Mouse (Mus musculus) midbrain, embryonic 14.5 days (tissue): ENCODE measurements around the gene Fgf15. TPM values are rescaled to one million over a fixed set of nuclear protein-coding genes. Genes with fewer than 3 reads are reported as not detected.
A peak's percentile ranks its signal among the peaks of the same experiment; 100 is the strongest.

ENCODE experiments used
- ATAC-seq: fragments of 200-750 bp; cut with Nextera tagmentation; 2 replicates; pipeline ENCODE4 v1.8.0; 2017; ENCODE audit warnings: moderate number of reproducible peaks, moderate library complexity; ENCODE audit not compliant: low FRiP score, low TSS enrichment
- DNase-seq: peaks from one replicate; pipeline ENCODE4 v3.0.0-alpha.2; 2015
- H3K27ac ChIP-seq: fragments of 300-500 bp; sonication (generic); replicated peaks from 2 replicates; pipeline ENCODE4 v1.5.1; 2014; ENCODE audit warnings: mild to moderate bottlenecking, low read depth, low read length, moderate library complexity
- H3K27me3 ChIP-seq: fragments of 300-500 bp; sonication (generic); 2 replicates; pipeline ENCODE4 v1.6.1; 2014; ENCODE audit warnings: low read length, control low read depth, mixed read lengths; ENCODE audit not compliant: control insufficient read depth, insufficient read depth
- H3K36me3 ChIP-seq: fragments of 300-500 bp; sonication (generic); 2 replicates; pipeline ENCODE4 v1.6.1; 2014; ENCODE audit warnings: low read length, control low read depth; ENCODE audit not compliant: control insufficient read depth, insufficient read depth
- H3K4me1 ChIP-seq: fragments of 300-500 bp; sonication (generic); 2 replicates; pipeline ENCODE4 v1.6.1; 2014; ENCODE audit warnings: mild to moderate bottlenecking, antibody characterized with exemption, low read length, control low read depth; ENCODE audit not compliant: control insufficient read depth, insufficient read depth
- H3K4me2 ChIP-seq: fragments of 300-500 bp; sonication (generic); 2 replicates; pipeline ENCODE4 v1.6.1; 2014; ENCODE audit warnings: mild to moderate bottlenecking, low read length, moderate library complexity
- H3K4me3 ChIP-seq: fragments of 300-500 bp; sonication (generic); replicated peaks from 2 replicates; pipeline ENCODE4 v1.5.1; 2014; ENCODE audit warnings: low read depth, low read length
- H3K9ac ChIP-seq: fragments of 300-500 bp; sonication (generic); replicated peaks from 2 replicates; pipeline ENCODE4 v1.6.1; 2014; ENCODE audit warnings: mild to moderate bottlenecking, low read length, moderate library complexity
- H3K9me3 ChIP-seq: fragments of 300-500 bp; sonication (generic); 2 replicates; pipeline ENCODE4 v1.6.1; 2016; ENCODE audit warnings: low read length, control low read depth, mixed read lengths; ENCODE audit not compliant: control insufficient read depth
- WGBS: fragments of 180-500 bp; shearing (Covaris S2); extraction: QIAGEN DNeasy Blood & Tissue Kit; methylation state at CpG from one replicate; pipeline ENCODE4 v1.1.7; 2014; 5-methylcytosine and 5-hydroxymethylcytosine counted together
- polyA plus RNA-seq: library from polyadenylated mRNA; unstranded; fragments of >200 nt; fragmentation: Nextera tagmentation; extraction: Ambion mirVana; gene quantifications from 2 replicates; pipeline ENCODE4 v1.2.1, GENCODE M21; 2014

Gene Fgf15
- polyA plus RNA-seq, 1 experiment from 2014 or later, result 62.6 TPM

- peaks cover 38% of the 10 kb centered on the region for H3K27me3 ChIP-seq
- under 1% methylated on average over 39 of the region's 39 CpGs for WGBS
- H3K9ac ChIP-seq, result peak overlapping the region; percentile 62
- ATAC-seq, result no peak
- DNase-seq, result peak; percentile 54
- H3K27ac ChIP-seq, result peak overlapping the region; percentile 20; the same call in 1 of the 2 replicates
- peak overlapping the region; percentile 96 for H3K4me2 ChIP-seq
- H3K9me3 ChIP-seq, result no peaks in the 10 kb centered on the region
- peaks cover 12% of the 10 kb centered on the region for H3K36me3 ChIP-seq
- H3K4me3 ChIP-seq, result peak overlapping the region; percentile 48
- H3K4me1 ChIP-seq, result peaks cover 40% of the 10 kb centered on the region
Observed at GRCm38 (mm10) chr7:144937899-144938517, 41.7 kb downstream of the Fgf15 start.

GRCm38 (mm10) chr7:144938661-144939343 lies 42.5 kb downstream of the Fgf15 start:
- H3K4me3 ChIP-seq, result peak overlapping the region; percentile 48
- ATAC-seq (no peak), DNase-seq (peak; percentile 33)
- peak overlapping the region; percentile 62 for H3K9ac ChIP-seq
- peak overlapping the region; percentile 96 for H3K4me2 ChIP-seq
- H3K27ac ChIP-seq, result peak overlapping the region; percentile 64; the same call in 1 of the 2 replicates
- H3K27me3 ChIP-seq, result peaks cover 42% of the 10 kb centered on the region
- H3K9me3 ChIP-seq, result no peaks in the 10 kb centered on the region
- WGBS, result under 1% methylated on average over 32 of the region's 32 CpGs
- peaks cover 4% of the 10 kb centered on the region; the same call in 1 of the 2 replicates for H3K36me3 ChIP-seq
- H3K4me1 ChIP-seq, result peaks cover 42% of the 10 kb centered on the region

GRCm38 (mm10) chr7:144939344-144940002 lies 43.1 kb downstream of the Fgf15 start, which contains the start of gene Ccnd1:
Ccnd1 (minus strand) TSS chr7:144939925.
- Histone ChIP-seq H3K4me2 (peak within 1 kb of the TSS; percentile 96), H3K4me3 (peak within 1 kb of the TSS; percentile 48), H3K4me1 (peaks cover 42% of the 10 kb centered on the region), H3K27me3 (peaks cover 42% of the 10 kb centered on the region), H3K9ac (peak within 1 kb of the TSS; percentile 62), H3K36me3 (no peaks in the 10 kb centered on the region), H3K9me3 (no peaks in the 10 kb centered on the region), H3K27ac (peak within 1 kb of the TSS; percentile 64; the same call in 1 of the 2 replicates)
- under 1% methylated on average over 44 of the region's 45 CpGs for WGBS
- peak; percentile 82 for DNase-seq
- ATAC-seq, result peak; percentile 40

- Histone ChIP-seq H3K4me3 (peak overlapping the region; percentile 48; the same call in 1 of the 2 replicates), H3K27me3 (peaks cover 42% of the 10 kb centered on the region), H3K4me2 (peak overlapping the region; percentile 96), H3K9ac (no peak overlapping the region), H3K27ac (peak overlapping the region; percentile 33; the same call in 1 of the 2 replicates), H3K36me3 (no peaks in the 10 kb centered on the region), H3K4me1 (peaks cover 42% of the 10 kb centered on the region), H3K9me3 (no peaks in the 10 kb centered on the region)
- WGBS, result under 1% methylated on average over 22 of the region's 22 CpGs
- ATAC-seq (0 out of 2 replicates have a peak, but pooled peaks have one; percentile 31), DNase-seq (peak; percentile 50)
Observed at GRCm38 (mm10) chr7:144940003-144940571, 43.8 kb downstream of the Fgf15 start.

- Histone ChIP-seq H3K9me3 (no peaks in the 10 kb centered on the region), H3K27me3 (peaks cover 42% of the 10 kb centered on the region), H3K9ac (no peak overlapping the region), H3K4me1 (peaks cover 42% of the 10 kb centered on the region), H3K4me2 (peak overlapping the region; percentile 96), H3K27ac (peak overlapping the region; percentile 33; the same call in 1 of the 2 replicates), H3K4me3 (peak overlapping the region; percentile 48; the same call in 1 of the 2 replicates), H3K36me3 (no peaks in the 10 kb centered on the region)
- no peak for DNase-seq
- 1% methylated on average over 11 of the region's 11 CpGs for WGBS
- ATAC-seq, result no peak
Observed at GRCm38 (mm10) chr7:144940585-144940984, 44.3 kb downstream of the Fgf15 start.

GRCm38 (mm10) chr7:144941242-144941831 lies 45.0 kb downstream of the Fgf15 start:
- peaks cover 42% of the 10 kb centered on the region for H3K4me1 ChIP-seq
- peak overlapping the region; percentile 32; the same call in 1 of the 2 replicates for H3K9ac ChIP-seq
- H3K36me3 ChIP-seq, result no peaks in the 10 kb centered on the region
- no peaks in the 10 kb centered on the region for H3K9me3 ChIP-seq
- peak; percentile 57 for ATAC-seq
- DNase-seq, result peak; percentile 87
- peaks cover 42% of the 10 kb centered on the region for H3K27me3 ChIP-seq
- H3K4me3 ChIP-seq, result peak overlapping the region; percentile 39
- peak overlapping the region; percentile 96 for H3K4me2 ChIP-seq
- WGBS, result under 1% methylated on average over 39 of the region's 39 CpGs
- peak overlapping the region; percentile 46 for H3K27ac ChIP-seq

GRCm38 (mm10) chr7:144942071-144942743 lies 45.9 kb downstream of the Fgf15 start:
- DNase-seq (peak; percentile 60), ATAC-seq (no peak)
- Histone ChIP-seq H3K9me3 (no peaks in the 10 kb centered on the region), H3K4me3 (peak overlapping the region; percentile 44), H3K9ac (no peak overlapping the region; the same call in 1 of the 2 replicates), H3K27ac (no peak overlapping the region), H3K27me3 (peaks cover 42% of the 10 kb centered on the region), H3K4me1 (peaks cover 42% of the 10 kb centered on the region), H3K36me3 (no peaks in the 10 kb centered on the region), H3K4me2 (peak overlapping the region; percentile 96)
- WGBS, result under 1% methylated on average over 35 of the region's 35 CpGs
